12 mouse cellular contexts compared by ENCODE assay signal in the genomic region with DNA sequence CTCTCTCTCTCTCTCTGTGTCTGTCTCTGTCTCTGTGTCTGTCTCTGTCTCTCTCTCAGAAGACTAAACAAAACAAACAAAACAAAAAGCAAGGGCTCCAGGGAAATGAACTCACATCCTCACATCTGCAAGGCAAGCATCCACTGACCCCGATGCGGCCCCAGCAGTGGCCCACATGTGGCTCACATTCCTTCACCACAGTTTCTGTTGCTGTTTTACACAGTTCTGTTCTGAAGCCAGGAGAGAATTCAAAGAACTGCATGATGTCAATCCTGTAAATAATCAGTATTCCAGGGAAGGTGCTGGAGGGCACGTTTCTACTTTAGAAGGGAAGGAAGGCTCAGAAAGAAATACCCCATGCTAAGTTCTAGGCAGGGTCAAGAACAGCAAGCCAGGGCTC.
DNase-seq lines count a peak whose midpoint lies in the region; ATAC-seq lines count a peak whose summit lies in the region.
"Had no signal": no experiment of that assay in that cellular context is flagged by ENCODE, and none has a peak within 500 bp of the region (broad histone marks: within the 10 kb centered on the region; RNA-seq: fewer than 3 reads in every experiment).

No protein-coding gene starts in this region.

- H3K4me3 ChIP-seq in limb, embryonic 12.5 days (replicated peaks): no peak overlapping the region
- no peak overlapping the region for H3K4me3 ChIP-seq in limb, embryonic 10.5 days
- no peak overlapping the region for H3K4me3 ChIP-seq in embryonic facial prominence, embryonic 14.5 days (ENCODE audit: low read depth, low read length)
- H3K4me3 ChIP-seq in forebrain, embryonic 16.5 days (replicated peaks; ENCODE audit: low read length): no peak overlapping the region
- H3K4me3 ChIP-seq in midbrain, embryonic 13.5 days (replicated peaks): no peak overlapping the region
- H3K4me3 ChIP-seq: heart, embryonic 10.5 days; stomach, embryonic 15.5 days had no signal

- no peak overlapping the region for H3K9ac ChIP-seq in limb, embryonic 12.5 days (replicated peaks)
- H3K9ac ChIP-seq in embryonic facial prominence, embryonic 14.5 days (ENCODE audit: low read depth, low read length): no peak overlapping the region
- H3K9ac ChIP-seq in forebrain, embryonic 16.5 days (replicated peaks; ENCODE audit: low read depth, low read length): no peak overlapping the region
- no peak overlapping the region for H3K9ac ChIP-seq in midbrain, embryonic 13.5 days (replicated peaks)
- H3K9ac ChIP-seq: stomach, embryonic 15.5 days had no signal

- DNase-seq in limb, embryonic 10.5 days (ENCODE audit: low spot score): no peak
- peak; percentile 51 for DNase-seq in embryonic facial prominence, embryonic 14.5 days (ENCODE audit: low spot score)
- DNase-seq in right cerebral cortex, postnatal 14 days: no peak
- DNase-seq in heart, adult 18-20 months: no peak
- DNase-seq: layer of hippocampus, adult 9-11 months; thymus, postnatal 14 days had no signal

- peaks cover 23% of the 10 kb centered on the region for H3K4me1 ChIP-seq in limb, embryonic 12.5 days (replicated peaks)
- no peaks in the 10 kb centered on the region for H3K4me1 ChIP-seq in limb, embryonic 10.5 days
- peaks cover 22% of the 10 kb centered on the region for H3K4me1 ChIP-seq in embryonic facial prominence, embryonic 14.5 days (ENCODE audit: control insufficient read depth, insufficient read depth, low read length)
- peaks cover 35% of the 10 kb centered on the region for H3K4me1 ChIP-seq in forebrain, embryonic 16.5 days (replicated peaks; ENCODE audit: control insufficient read depth, insufficient read depth, low read length)
- peaks cover 41% of the 10 kb centered on the region for H3K4me1 ChIP-seq in midbrain, embryonic 13.5 days (replicated peaks)

- H3K36me3 ChIP-seq in limb, embryonic 12.5 days: peaks cover 9% of the 10 kb centered on the region; the same call in 1 of the 2 replicates
- peaks cover 25% of the 10 kb centered on the region for H3K36me3 ChIP-seq in limb, embryonic 10.5 days
- no peaks in the 10 kb centered on the region for H3K36me3 ChIP-seq in embryonic facial prominence, embryonic 14.5 days (ENCODE audit: control insufficient read depth, insufficient read depth, low read length)
- no peaks in the 10 kb centered on the region for H3K36me3 ChIP-seq in forebrain, embryonic 16.5 days (ENCODE audit: control insufficient read depth, insufficient read depth)
- H3K36me3 ChIP-seq in midbrain, embryonic 13.5 days: peaks cover 6% of the 10 kb centered on the region; the same call in 1 of the 2 replicates

- ATAC-seq in limb, embryonic 12.5 days (ENCODE audit: insufficient number of reproducible peaks, insufficient read depth, low FRiP score, low TSS enrichment, low read depth): no peak
- no peak for ATAC-seq in embryonic facial prominence, embryonic 14.5 days (ENCODE audit: low read depth)
- ATAC-seq in forebrain, embryonic 16.5 days: peak; percentile 2; the same call in 1 of the 2 replicates
- no peak for ATAC-seq in midbrain, embryonic 13.5 days
- ATAC-seq: CD4-positive, CD25-positive, alpha-beta regulatory T cell, adult 4 months had no signal

- H3K9me3 ChIP-seq in limb, embryonic 12.5 days: no peaks in the 10 kb centered on the region
- no peaks in the 10 kb centered on the region for H3K9me3 ChIP-seq in limb, embryonic 10.5 days (replicated peaks)
- no peaks in the 10 kb centered on the region for H3K9me3 ChIP-seq in embryonic facial prominence, embryonic 14.5 days (ENCODE audit: control insufficient read depth, low read length)
- no peaks in the 10 kb centered on the region for H3K9me3 ChIP-seq in forebrain, embryonic 16.5 days (ENCODE audit: control insufficient read depth, low read length)
- H3K9me3 ChIP-seq in midbrain, embryonic 13.5 days: no peaks in the 10 kb centered on the region
- H3K9me3 ChIP-seq: heart, embryonic 10.5 days; stomach, embryonic 15.5 days had no signal

- 58% methylated on average over 3 of the region's 3 CpGs for WGBS in limb, embryonic 12.5 days
- 82% methylated on average over 3 of the region's 3 CpGs for WGBS in limb, embryonic 10.5 days
- 28% methylated on average over 3 of the region's 3 CpGs for WGBS in embryonic facial prominence, embryonic 14.5 days
- 50% methylated on average over 3 of the region's 3 CpGs for WGBS in forebrain, embryonic 16.5 days
- 59% methylated on average over 3 of the region's 3 CpGs for WGBS in midbrain, embryonic 13.5 days

- no peaks in the 10 kb centered on the region for H3K27me3 ChIP-seq in limb, embryonic 12.5 days
- no peaks in the 10 kb centered on the region for H3K27me3 ChIP-seq in limb, embryonic 10.5 days (ENCODE audit: low read depth, poor library complexity, severe bottlenecking)
- no peaks in the 10 kb centered on the region for H3K27me3 ChIP-seq in embryonic facial prominence, embryonic 14.5 days (replicated peaks; ENCODE audit: control insufficient read depth, insufficient read depth, low read length)
- no peaks in the 10 kb centered on the region for H3K27me3 ChIP-seq in forebrain, embryonic 16.5 days (replicated peaks; ENCODE audit: control insufficient read depth, insufficient read depth, low read length)
- no peaks in the 10 kb centered on the region for H3K27me3 ChIP-seq in midbrain, embryonic 13.5 days
- H3K27me3 ChIP-seq: stomach, embryonic 15.5 days had no signal

- H3K27ac ChIP-seq in limb, embryonic 12.5 days: peak overlapping the region; percentile 26; the same call in 1 of the 2 replicates
- H3K27ac ChIP-seq in limb, embryonic 10.5 days: no peak overlapping the region
- peak overlapping the region; percentile 16; the same call in 1 of the 2 replicates for H3K27ac ChIP-seq in embryonic facial prominence, embryonic 14.5 days (replicated peaks; ENCODE audit: low read depth, low read length)
- peak overlapping the region; percentile 43; the same call in 1 of the 2 replicates for H3K27ac ChIP-seq in forebrain, embryonic 16.5 days (ENCODE audit: low read length)
- H3K27ac ChIP-seq in midbrain, embryonic 13.5 days: 0 out of 2 replicates have a peak overlapping the region, but pooled peaks have one; percentile 19
- H3K27ac ChIP-seq: heart, embryonic 10.5 days; stomach, embryonic 15.5 days had no signal

- no peak overlapping the region for H3K4me2 ChIP-seq in limb, embryonic 12.5 days
- peak overlapping the region; percentile 6; the same call in 1 of the 2 replicates for H3K4me2 ChIP-seq in embryonic facial prominence, embryonic 14.5 days (ENCODE audit: low read depth, low read length)
- H3K4me2 ChIP-seq in forebrain, embryonic 16.5 days (ENCODE audit: low read length): peak overlapping the region; percentile 8; the same call in 1 of the 2 replicates
- H3K4me2 ChIP-seq in midbrain, embryonic 13.5 days (replicated peaks): no peak overlapping the region
- H3K4me2 ChIP-seq: stomach, embryonic 15.5 days had no signal

Comparison
In these comparisons a context has a peak if more than half of its experiments do, and no peak if none do; other contexts are left out.
1. H3K4me2 ChIP-seq: peak in embryonic facial prominence, embryonic 14.5 days (single experiment) and forebrain, embryonic 16.5 days (single experiment); none in limb, embryonic 12.5 days (single experiment) and midbrain, embryonic 13.5 days (single experiment).